8 mouse cellular contexts compared by ENCODE assay signal in the genomic region with DNA sequence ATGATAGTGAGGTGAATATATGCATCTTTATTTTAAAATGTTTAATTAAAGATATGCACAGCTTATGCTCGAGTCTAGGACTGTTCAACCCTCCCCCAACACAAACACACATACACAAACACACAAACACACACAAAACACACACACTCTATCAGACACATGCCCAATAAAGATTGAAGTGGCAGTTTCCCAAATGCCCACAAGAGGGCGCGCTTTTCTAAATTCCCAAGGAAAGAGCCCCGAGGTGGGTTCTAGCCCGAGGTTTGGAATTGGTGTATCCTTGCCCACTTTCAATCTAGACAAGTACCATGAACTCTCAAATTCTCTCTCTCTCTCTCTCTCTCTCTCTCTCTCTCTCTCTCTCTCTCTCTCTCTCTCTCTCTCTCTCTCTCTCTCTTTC. TPM values are rescaled to one million over a fixed set of nuclear protein-coding genes. Genes with fewer than 3 reads are reported as not detected.
DNase-seq lines count a peak whose midpoint lies in the region; ATAC-seq lines count a peak whose summit lies in the region.

No protein-coding gene starts in this region.

- H3K4me2 ChIP-seq in midbrain, embryonic 11.5 days: no peak overlapping the region
- H3K4me2 ChIP-seq in midbrain, embryonic 15.5 days: no peak overlapping the region
- no peak overlapping the region for H3K4me2 ChIP-seq in hindbrain, embryonic 14.5 days (replicated peaks)

- 2% methylated on average over 5 of the region's 5 CpGs for WGBS in midbrain, embryonic 11.5 days
- under 1% methylated on average over 5 of the region's 5 CpGs for WGBS in midbrain, embryonic 15.5 days
- WGBS in hindbrain, embryonic 14.5 days: 4% methylated on average over 5 of the region's 5 CpGs
- WGBS in limb, embryonic 10.5 days: 3% methylated on average over 5 of the region's 5 CpGs

- ATAC-seq in midbrain, embryonic 11.5 days (ENCODE audit: low FRiP score): peak; percentile 35; the same call in 1 of the 2 replicates
- ATAC-seq in midbrain, embryonic 15.5 days (replicated peaks): no peak
- no peak for ATAC-seq in hindbrain, embryonic 14.5 days (ENCODE audit: low FRiP score)
- ATAC-seq in inflammation-experienced regulatory T-cells, adult 6 months: no peak

- peak; percentile 98 for DNase-seq in midbrain, embryonic 11.5 days (ENCODE audit: low spot score, missing footprints)
- DNase-seq in T-cell, adult 2 months (ENCODE audit: low spot score): peak; percentile 2
- peak; percentile 91 for DNase-seq in embryo, embryonic 10.5 days (ENCODE audit: low spot score)
- peak; percentile 58 for DNase-seq in hindbrain, embryonic 14.5 days (ENCODE audit: low spot score)
- DNase-seq in limb, embryonic 10.5 days (ENCODE audit: low spot score): peak; percentile 82
- peak; percentile 84 for DNase-seq in retina, embryonic 14.5 days (ENCODE audit: low spot score)

- no peak overlapping the region for H3K4me3 ChIP-seq in midbrain, embryonic 11.5 days (ENCODE audit: low read depth, low read length)
- no peak overlapping the region for H3K4me3 ChIP-seq in midbrain, embryonic 15.5 days
- H3K4me3 ChIP-seq in hindbrain, embryonic 14.5 days (replicated peaks; ENCODE audit: low read length): no peak overlapping the region
- no peak overlapping the region for H3K4me3 ChIP-seq in limb, embryonic 10.5 days

- H3K9me3 ChIP-seq in midbrain, embryonic 11.5 days (ENCODE audit: control insufficient read depth, low read length): no peaks in the 10 kb centered on the region
- H3K9me3 ChIP-seq in midbrain, embryonic 15.5 days: no peaks in the 10 kb centered on the region
- no peaks in the 10 kb centered on the region for H3K9me3 ChIP-seq in hindbrain, embryonic 14.5 days (ENCODE audit: control insufficient read depth, low read length)
- no peaks in the 10 kb centered on the region for H3K9me3 ChIP-seq in limb, embryonic 10.5 days (replicated peaks)

- H3K27ac ChIP-seq in midbrain, embryonic 11.5 days (ENCODE audit: low read depth, low read length): no peak overlapping the region
- no peak overlapping the region for H3K27ac ChIP-seq in midbrain, embryonic 15.5 days
- H3K27ac ChIP-seq in hindbrain, embryonic 14.5 days: no peak overlapping the region
- H3K27ac ChIP-seq in limb, embryonic 10.5 days: no peak overlapping the region

- H3K27me3 ChIP-seq in midbrain, embryonic 11.5 days (ENCODE audit: control insufficient read depth, insufficient read depth, low read length): no peaks in the 10 kb centered on the region
- no peaks in the 10 kb centered on the region for H3K27me3 ChIP-seq in midbrain, embryonic 15.5 days (replicated peaks)
- H3K27me3 ChIP-seq in hindbrain, embryonic 14.5 days (ENCODE audit: control insufficient read depth, insufficient read depth, low read length): no peaks in the 10 kb centered on the region
- peaks cover 7% of the 10 kb centered on the region; the same call in 1 of the 2 replicates for H3K27me3 ChIP-seq in limb, embryonic 10.5 days (ENCODE audit: low read depth, poor library complexity, severe bottlenecking)

- peaks cover 2% of the 10 kb centered on the region; the same call in 1 of the 2 replicates for H3K4me1 ChIP-seq in midbrain, embryonic 11.5 days (ENCODE audit: control insufficient read depth, insufficient read depth, low read length)
- peaks cover 24% of the 10 kb centered on the region for H3K4me1 ChIP-seq in midbrain, embryonic 15.5 days
- peaks cover 9% of the 10 kb centered on the region; the same call in 1 of the 2 replicates for H3K4me1 ChIP-seq in hindbrain, embryonic 14.5 days (replicated peaks; ENCODE audit: control insufficient read depth, insufficient read depth, low read length)
- peaks cover 56% of the 10 kb centered on the region for H3K4me1 ChIP-seq in limb, embryonic 10.5 days

- H3K9ac ChIP-seq in midbrain, embryonic 11.5 days (ENCODE audit: low read length): no peak overlapping the region
- no peak overlapping the region for H3K9ac ChIP-seq in midbrain, embryonic 15.5 days
- H3K9ac ChIP-seq in hindbrain, embryonic 14.5 days: no peak overlapping the region

- H3K36me3 ChIP-seq in midbrain, embryonic 11.5 days (ENCODE audit: control insufficient read depth, insufficient read depth, low read length): no peaks in the 10 kb centered on the region
- no peaks in the 10 kb centered on the region for H3K36me3 ChIP-seq in midbrain, embryonic 15.5 days (replicated peaks)
- no peaks in the 10 kb centered on the region for H3K36me3 ChIP-seq in hindbrain, embryonic 14.5 days (replicated peaks; ENCODE audit: control insufficient read depth, insufficient read depth)
- no peaks in the 10 kb centered on the region for H3K36me3 ChIP-seq in limb, embryonic 10.5 days

RNA-seq across cellular contexts. Expression of a gene that starts 3.7 kb away (rescaled TPM):
- polyA plus RNA-seq in midbrain, embryonic 11.5 days (2014; fragmentation: Nextera tagmentation; extraction: Ambion mirVana): 16.7 and 20.8 TPM in 2 replicates
- polyA plus RNA-seq in midbrain, embryonic 15.5 days (2015; fragmentation: Nextera tagmentation; extraction: Ambion mirVana): 8.6 and 10.6 TPM in 2 replicates
- 17.5 and 18.6 TPM in 2 replicates for polyA plus RNA-seq in hindbrain, embryonic 14.5 days (2014; fragmentation: Nextera tagmentation; extraction: Ambion mirVana)
- 17.5 and 58.7 TPM in 2 replicates for polyA plus RNA-seq in limb, embryonic 10.5 days (2016; fragmentation: Nextera tagmentation; extraction: Ambion mirVana)
- under 1 TPM in 2 of 3 experiments, not detected in 1; 0.24 to 0.45 TPM for polyA plus RNA-seq in inflammation-experienced regulatory T-cells, adult 6 months (2017; shearing (Covaris generic))

Comparison
In these comparisons a context has a peak if more than half of its experiments do, and no peak if none do; other contexts are left out.
1. DNase-seq: peak in every context shown above with its lines; median percentile 98 in midbrain, embryonic 11.5 days; 91 in embryo, embryonic 10.5 days; 84 in retina, embryonic 14.5 days; 82 in limb, embryonic 10.5 days; 58 in hindbrain, embryonic 14.5 days; 2 in T-cell, adult 2 months.